Mouse (Mus musculus): Measurements from ENCODE around the gene Optn. TPM values are rescaled to one million over a fixed set of nuclear protein-coding genes. Genes with fewer than 3 reads are reported as not detected.

The Optn gene
- total and polyA plus RNA-seq, 2 experiments, result 13.3 to 70.8 TPM

DNA sequence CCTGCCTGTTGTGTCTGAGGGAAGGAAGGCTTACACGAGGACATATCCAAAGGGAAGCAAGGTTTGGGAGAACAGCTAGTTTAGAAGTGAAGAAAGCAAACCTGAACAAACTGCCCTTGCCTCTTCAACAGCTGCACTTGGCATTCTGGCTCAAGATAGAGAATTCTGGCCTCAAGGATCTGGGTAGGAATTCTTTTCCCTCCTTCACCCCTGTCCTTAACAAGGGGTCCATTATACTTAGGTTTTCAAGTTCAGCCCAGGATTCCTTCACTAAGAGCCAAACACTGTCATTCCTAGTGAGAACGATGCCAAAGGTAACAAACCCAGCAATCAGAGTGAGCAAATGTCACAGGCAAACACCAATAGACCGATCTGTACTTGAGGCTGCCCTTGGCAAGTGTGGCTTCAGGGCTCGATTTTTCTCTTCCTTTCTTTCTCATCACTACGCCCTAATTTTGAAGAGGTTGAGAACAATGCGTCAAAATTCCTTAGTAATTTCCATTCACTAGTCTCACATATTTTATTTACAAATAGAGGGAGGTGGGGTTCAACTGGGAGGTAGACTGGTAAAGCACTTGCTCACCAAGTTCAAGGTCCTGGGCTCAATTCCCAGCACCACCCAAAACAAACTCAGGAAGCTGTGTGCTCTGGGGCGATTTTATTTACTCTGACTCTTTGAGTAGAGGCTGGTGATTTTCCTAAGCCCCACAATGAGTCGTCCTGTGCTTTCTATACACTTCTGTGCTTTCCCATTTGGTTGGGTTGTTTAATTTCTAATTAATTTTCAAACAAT, 76.3 kb downstream of the Optn start:
- H3K79me2 ChIP-seq (ENCODE audit: control insufficient read depth, insufficient read depth, low read length), result peaks cover 2% of the 10 kb centered on the region; the same call in 1 of the 2 replicates
- WGBS, result 26% methylated on average over 8 of the region's 8 CpGs
- peaks cover 26% of the 10 kb centered on the region for H3K4me1 ChIP-seq (ENCODE audit: control insufficient read depth, insufficient read depth, low read length)
- H3K36me3 ChIP-seq (ENCODE audit: control insufficient read depth, insufficient read depth, low read length), result peaks cover 24% of the 10 kb centered on the region
- peak overlapping the region; percentile 61 for H3K9ac ChIP-seq (ENCODE audit: low read depth, low read length)
- no peaks in the 10 kb centered on the region for H3K27me3 ChIP-seq (ENCODE audit: control insufficient read depth, insufficient read depth, low read length)
- peak; percentile 97 for DNase-seq (ENCODE audit: extremely low read depth, low read depth, low spot score)
- H3K4me3 ChIP-seq (ENCODE audit: insufficient read depth, low read depth, low read length), result no peak overlapping the region
- no peak for TF ChIP-seq CTCF (IDR thresholded peaks at IDR 0.05; ENCODE audit: low read depth, low read length)
- peak overlapping the region; percentile 94 for H3K27ac ChIP-seq (replicated peaks; ENCODE audit: insufficient read depth, low read depth, low read length)

DNA sequence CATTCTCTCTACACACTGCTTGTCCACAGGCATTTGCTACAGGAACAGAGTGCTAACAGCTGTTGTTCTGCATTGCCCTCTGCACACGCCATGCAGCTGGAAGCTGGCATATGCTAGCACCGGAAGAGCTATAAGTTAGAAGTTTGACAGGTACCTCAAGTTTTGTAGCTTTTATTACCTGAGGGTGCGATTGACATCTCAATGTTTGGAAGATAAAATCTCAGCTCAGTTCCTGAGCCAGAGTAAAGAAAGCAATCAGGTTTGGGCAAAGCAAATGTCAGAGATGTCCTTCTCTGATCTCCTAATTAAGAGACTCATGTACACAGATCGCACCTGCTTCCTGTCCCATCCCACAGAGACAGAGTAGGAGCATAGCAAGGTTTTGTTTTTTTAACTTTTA, 77.1 kb downstream of the Optn start:
- H3K27ac ChIP-seq (replicated peaks; ENCODE audit: insufficient read depth, low read depth, low read length), result peak overlapping the region; percentile 94
- H3K79me2 ChIP-seq (ENCODE audit: control insufficient read depth, insufficient read depth, low read length), result no peaks in the 10 kb centered on the region
- no peak for DNase-seq (ENCODE audit: extremely low read depth, low read depth, low spot score)
- no peak for TF ChIP-seq CTCF (IDR thresholded peaks at IDR 0.05; ENCODE audit: low read depth, low read length)
- no peak for TF ChIP-seq POLR2A (IDR thresholded peaks at IDR 0.05; ENCODE audit: extremely low read depth, insufficient read depth, low read length)
- H3K4me1 ChIP-seq (ENCODE audit: control insufficient read depth, insufficient read depth, low read length), result peaks cover 21% of the 10 kb centered on the region
- 85% methylated on average over 4 of the region's 4 CpGs for WGBS
- peaks cover 19% of the 10 kb centered on the region for H3K36me3 ChIP-seq (ENCODE audit: control insufficient read depth, insufficient read depth, low read length)
- no peak overlapping the region for H3K9ac ChIP-seq (ENCODE audit: low read depth, low read length)
- no peak overlapping the region for H3K4me3 ChIP-seq (ENCODE audit: insufficient read depth, low read depth, low read length)
- H3K27me3 ChIP-seq (ENCODE audit: control insufficient read depth, insufficient read depth, low read length), result no peaks in the 10 kb centered on the region

DNA sequence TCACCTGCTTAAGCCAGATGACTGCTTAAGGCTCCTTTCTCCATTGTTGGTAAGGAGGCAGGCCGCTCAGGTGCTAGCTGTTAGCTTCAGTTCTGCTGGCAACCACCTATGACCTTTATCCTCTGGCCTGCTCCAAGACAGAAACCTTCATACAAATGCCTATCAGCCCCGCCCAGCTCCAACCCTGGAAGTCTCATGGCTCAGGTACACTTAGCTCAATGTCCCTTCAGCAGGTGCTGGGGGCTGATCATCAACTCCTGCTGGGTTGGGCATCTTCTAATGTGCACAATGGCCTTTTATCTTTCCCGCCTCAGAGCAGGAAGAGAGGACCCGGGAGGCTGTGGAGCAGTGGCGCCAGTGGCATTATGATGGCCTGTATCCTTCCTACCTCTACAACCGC, 78.9 kb downstream of the Optn start:
- Histone ChIP-seq H3K4me1 (ENCODE audit: control insufficient read depth, insufficient read depth, low read length) (peaks cover 11% of the 10 kb centered on the region; the same call in 1 of the 2 replicates), H3K79me2 (ENCODE audit: control insufficient read depth, insufficient read depth, low read length) (no peaks in the 10 kb centered on the region), H3K4me3 (ENCODE audit: insufficient read depth, low read depth, low read length) (no peak overlapping the region), H3K27me3 (ENCODE audit: control insufficient read depth, insufficient read depth, low read length) (no peaks in the 10 kb centered on the region), H3K36me3 (ENCODE audit: control insufficient read depth, insufficient read depth, low read length) (peaks cover 3% of the 10 kb centered on the region; the same call in 1 of the 2 replicates), H3K9ac (ENCODE audit: low read depth, low read length) (no peak overlapping the region), H3K27ac (replicated peaks; ENCODE audit: insufficient read depth, low read depth, low read length) (no peak overlapping the region)
- no peak for TF ChIP-seq POLR2A (IDR thresholded peaks at IDR 0.05; ENCODE audit: extremely low read depth, insufficient read depth, low read length)
- no peak for TF ChIP-seq CTCF (IDR thresholded peaks at IDR 0.05; ENCODE audit: low read depth, low read length)
- no peak for DNase-seq (ENCODE audit: extremely low read depth, low read depth, low spot score)
- 89% methylated on average over 6 of the region's 6 CpGs for WGBS

DNA sequence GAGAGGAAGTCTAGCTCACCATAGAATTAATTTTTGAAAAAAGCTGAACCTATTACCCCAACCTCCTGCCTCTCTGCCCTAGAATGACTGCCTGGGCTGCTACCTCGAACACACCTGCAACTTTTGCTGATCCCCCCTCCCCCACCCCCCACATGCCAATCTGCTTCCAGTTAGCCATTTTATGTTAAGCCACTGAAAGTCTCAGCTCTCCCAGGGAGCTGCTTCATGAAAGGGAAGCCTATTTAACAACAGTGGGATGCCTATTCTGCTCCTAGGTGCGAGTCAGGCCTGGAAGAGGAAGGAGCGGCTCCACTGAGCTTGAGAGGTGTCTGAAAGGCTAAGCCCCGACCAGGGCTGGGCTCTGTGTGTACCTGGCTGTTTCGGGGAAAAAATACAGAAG, 79.9 kb downstream of the Optn start:
- Histone ChIP-seq H3K4me1 (ENCODE audit: control insufficient read depth, insufficient read depth, low read length) (peaks cover 13% of the 10 kb centered on the region; the same call in 1 of the 2 replicates), H3K79me2 (ENCODE audit: control insufficient read depth, insufficient read depth, low read length) (no peaks in the 10 kb centered on the region), H3K27me3 (ENCODE audit: control insufficient read depth, insufficient read depth, low read length) (no peaks in the 10 kb centered on the region), H3K36me3 (ENCODE audit: control insufficient read depth, insufficient read depth, low read length) (no peaks in the 10 kb centered on the region), H3K9ac (ENCODE audit: low read depth, low read length) (no peak overlapping the region), H3K27ac (replicated peaks; ENCODE audit: insufficient read depth, low read depth, low read length) (no peak overlapping the region), H3K4me3 (ENCODE audit: insufficient read depth, low read depth, low read length) (no peak overlapping the region)
- TF ChIP-seq CTCF (IDR thresholded peaks at IDR 0.05; ENCODE audit: low read depth, low read length), result no peak
- no peak for TF ChIP-seq POLR2A (IDR thresholded peaks at IDR 0.05; ENCODE audit: extremely low read depth, insufficient read depth, low read length)
- 65% methylated on average over 5 of the region's 5 CpGs for WGBS
- no peak for DNase-seq (ENCODE audit: extremely low read depth, low read depth, low spot score)

DNA sequence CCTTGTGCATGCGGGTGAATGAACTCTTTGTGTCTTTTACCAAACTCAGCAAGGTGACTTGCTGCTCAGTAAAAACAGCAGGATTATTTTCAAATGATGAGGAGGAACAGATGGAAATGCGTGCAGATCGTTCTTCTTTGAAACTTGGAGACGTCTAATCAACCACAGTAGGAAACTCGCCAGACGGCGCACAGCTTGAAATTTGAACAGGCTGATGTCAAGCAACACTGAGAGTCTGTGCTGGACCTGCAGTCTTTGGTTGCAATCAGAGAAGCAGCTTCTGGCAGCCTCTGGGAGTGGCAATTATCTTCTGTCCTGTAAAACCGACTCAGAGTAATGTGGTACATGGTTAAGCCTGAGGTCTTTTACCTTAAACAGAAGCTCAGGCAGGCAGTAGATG, 85.8 kb downstream of the Optn start:
- 79% methylated on average over 8 of the region's 8 CpGs for WGBS
- no peak for DNase-seq (ENCODE audit: extremely low read depth, low read depth, low spot score)
- Histone ChIP-seq H3K27me3 (ENCODE audit: control insufficient read depth, insufficient read depth, low read length) (no peaks in the 10 kb centered on the region), H3K9ac (ENCODE audit: low read depth, low read length) (no peak overlapping the region), H3K27ac (replicated peaks; ENCODE audit: insufficient read depth, low read depth, low read length) (no peak overlapping the region), H3K4me1 (ENCODE audit: control insufficient read depth, insufficient read depth, low read length) (peaks cover 2% of the 10 kb centered on the region; the same call in 1 of the 2 replicates), H3K36me3 (ENCODE audit: control insufficient read depth, insufficient read depth, low read length) (no peaks in the 10 kb centered on the region), H3K79me2 (ENCODE audit: control insufficient read depth, insufficient read depth, low read length) (no peaks in the 10 kb centered on the region), H3K4me3 (ENCODE audit: insufficient read depth, low read depth, low read length) (no peak overlapping the region)
- no peak for TF ChIP-seq CTCF (IDR thresholded peaks at IDR 0.05; ENCODE audit: low read depth, low read length)
- TF ChIP-seq POLR2A (IDR thresholded peaks at IDR 0.05; ENCODE audit: extremely low read depth, insufficient read depth, low read length), result no peak

DNA sequence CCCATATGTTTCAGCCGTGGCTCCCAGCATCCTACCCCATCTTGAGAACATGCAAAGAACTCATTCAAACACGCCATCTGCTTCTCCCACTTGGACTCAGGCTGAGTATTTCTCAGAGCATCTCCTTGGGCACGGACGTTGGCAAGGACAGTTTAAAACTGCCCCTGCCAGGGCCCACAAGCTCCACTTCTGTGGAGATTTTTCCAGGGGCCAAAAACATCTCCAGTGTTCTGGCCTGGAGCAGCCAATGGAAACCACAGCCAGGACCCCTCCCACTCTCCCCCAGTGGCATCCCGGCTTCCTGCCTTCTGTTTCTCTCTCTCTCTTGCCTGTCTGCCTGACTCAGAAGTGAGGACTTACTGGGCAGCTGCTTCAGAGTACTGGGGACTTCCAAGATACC, 88.0 kb downstream of the Optn start, which contains the start of gene Ucma:
Gene Ucma, plus strand, starts transcription at position 316 of the 400 bp plus-strand sequence.
- 81% methylated on average over 5 of the region's 5 CpGs for WGBS
- H3K9ac ChIP-seq (ENCODE audit: low read depth, low read length), result no peak within 1 kb of the TSS

More for the DNA sequence above, 88.0 kb downstream of the Optn start, which contains the start of gene Ucma:
- Histone ChIP-seq H3K27me3 (ENCODE audit: control insufficient read depth, insufficient read depth, low read length) (no peaks in the 10 kb centered on the region), H3K4me1 (ENCODE audit: control insufficient read depth, insufficient read depth, low read length) (peaks cover 2% of the 10 kb centered on the region; the same call in 1 of the 2 replicates), H3K36me3 (ENCODE audit: control insufficient read depth, insufficient read depth, low read length) (no peaks in the 10 kb centered on the region), H3K79me2 (ENCODE audit: control insufficient read depth, insufficient read depth, low read length) (no peaks in the 10 kb centered on the region), H3K4me3 (ENCODE audit: insufficient read depth, low read depth, low read length) (no peak within 1 kb of the TSS), H3K27ac (replicated peaks; ENCODE audit: insufficient read depth, low read depth, low read length) (no peak within 1 kb of the TSS)
- TF ChIP-seq POLR2A (IDR thresholded peaks at IDR 0.05; ENCODE audit: extremely low read depth, insufficient read depth, low read length) (no peak), CTCF (IDR thresholded peaks at IDR 0.05; ENCODE audit: low read depth, low read length) (no peak)
- no peak for DNase-seq (ENCODE audit: extremely low read depth, low read depth, low spot score)

Other genes starting within 250 kb of the Optn start
- 16.2 and 17.2 TPM in 2 replicates for gene Sephs1, start 182.5 kb downstream of the Optn start, total RNA-seq (2014; rRNA removed)
- 12.6 and 13.8 TPM in 2 replicates for gene Sephs1, start 182.5 kb downstream of the Optn start, polyA plus RNA-seq (2012; rRNA removed)
- 1,236 and 1,280 TPM in 2 replicates for gene Phyh, start 145.0 kb downstream of the Optn start, total RNA-seq (2014; rRNA removed)
- 856 and 1,051 TPM in 2 replicates for gene Phyh, start 145.0 kb downstream of the Optn start, polyA plus RNA-seq (2012; rRNA removed)
- not detected in 2 replicates for gene Ucma, start 87.9 kb downstream of the Optn start, total RNA-seq (2014; rRNA removed)
- not detected in 2 replicates for gene Ucma, start 87.9 kb downstream of the Optn start, polyA plus RNA-seq (2012; rRNA removed)
- gene Mcm10, start 51.3 kb downstream of the Optn start, total RNA-seq (2014; rRNA removed), result 36.0 and 53.8 TPM in 2 replicates
- 11.9 and 21.8 TPM in 2 replicates for gene Mcm10, start 51.3 kb downstream of the Optn start, polyA plus RNA-seq (2012; rRNA removed)
- 0.92 and 1.6 TPM in 2 replicates for gene Ccdc3, start 73.7 kb upstream of the Optn start, total RNA-seq (2014; rRNA removed)
- gene Ccdc3, start 73.7 kb upstream of the Optn start, polyA plus RNA-seq (2012; rRNA removed), result 0.78 and 0.91 TPM in 2 replicates